Mouse (Mus musculus): ENCODE measurements around the gene Tmcc2. TPM values are rescaled to one million over a fixed set of nuclear protein-coding genes. Genes with fewer than 3 reads are reported as not detected.

The Tmcc2 gene
- total and polyA plus RNA-seq, 3 experiments, result 4.1 to 7.2 TPM; not detected in 1

GRCm38 (mm10) chr1:132306808-132307207 is 84.3 kb downstream of the Tmcc2 start:
- H3K27ac ChIP-seq (ENCODE audit: control insufficient read depth, low read depth, low read length), result no peak overlapping the region
- TF ChIP-seq USF2 (IDR thresholded peaks at IDR 0.05; ENCODE audit: borderline replicate concordance in 1 of 2, insufficient read depth in 1 of 2, low read depth in 1 of 2, low read length in 2 of 2), result no peak
- no peak for TF ChIP-seq BHLHE40 (IDR thresholded peaks at IDR 0.05; ENCODE audit: borderline replicate concordance, low read depth, low read length)
- TF ChIP-seq MAZ (IDR thresholded peaks at IDR 0.05; ENCODE audit: low read depth, low read length), result 0 out of 2 replicates have a peak, but pooled peaks have one; percentile 57
- peak; percentile 38 for TF ChIP-seq SIN3A (IDR thresholded peaks at IDR 0.05; ENCODE audit: low read length)
- no peak for TF ChIP-seq TAL1 (IDR thresholded peaks at IDR 0.05; ENCODE audit: low read length)
- TF ChIP-seq GABPA (IDR thresholded peaks at IDR 0.05; ENCODE audit: low read depth, low read length), result no peak
- no peak for TF ChIP-seq CHD2 (IDR thresholded peaks at IDR 0.05; ENCODE audit: low read length)
- no peak for TF ChIP-seq MYC (IDR thresholded peaks at IDR 0.05; ENCODE audit: low read depth, low read length)
- TF ChIP-seq UBTF (IDR thresholded peaks at IDR 0.05; ENCODE audit: borderline replicate concordance, insufficient read depth, low read depth, low read length), result no peak
- H3K9ac ChIP-seq (ENCODE audit: control insufficient read depth, low read depth, low read length, poor library complexity, severe bottlenecking), result no peak overlapping the region
- H3K4me1 ChIP-seq (ENCODE audit: control insufficient read depth in 1 of 2, insufficient read depth in 2 of 2, low read length in 2 of 2), result peaks cover 4 to 12% of the 10 kb centered on the region in 2 experiments
- no peaks in the 10 kb centered on the region for H3K79me2 ChIP-seq (ENCODE audit: control insufficient read depth, insufficient read depth, low read length, poor library complexity)
- no peak overlapping the region for H3K4me3 ChIP-seq (ENCODE audit: control insufficient read depth in 1 of 2, insufficient read depth in 1 of 2, low read depth in 2 of 2, low read length in 2 of 2)
- H3K27me3 ChIP-seq (ENCODE audit: control insufficient read depth in 1 of 2, insufficient read depth in 2 of 2, low read length in 2 of 2), result peaks cover 0 to 1% of the 10 kb centered on the region in 2 experiments; a peak in 2 of 4 replicates
- H3K9me3 ChIP-seq (replicated peaks; ENCODE audit: insufficient read depth, low read length), result no peaks in the 10 kb centered on the region
- peak; percentile 37 for DNase-seq (ENCODE audit: low read depth, low spot score)
- peaks cover 0 to 7% of the 10 kb centered on the region in 2 experiments; a peak in 2 of 4 replicates for H3K36me3 ChIP-seq (ENCODE audit: control insufficient read depth in 1 of 2, insufficient read depth in 2 of 2, low read length in 2 of 2)

Other genes with a start within 250 kb of the Tmcc2 start
- gene Lemd1, start 199.8 kb downstream of the Tmcc2 start, total RNA-seq (2012; rRNA removed), result not detected in 2 replicates
- not detected for gene Lemd1, start 199.8 kb downstream of the Tmcc2 start, polyA plus RNA-seq (2012; ENCODE audit: insufficient read depth in 1 of 2, insufficient read length in 2 of 2, low read depth in 1 of 2, low replicate concordance in 2 of 2, missing spikeins in 1 of 2)
- not detected in 2 replicates for gene AC124108.1, start 199.8 kb downstream of the Tmcc2 start, total RNA-seq (2012; rRNA removed)
- gene AC124108.1, start 199.8 kb downstream of the Tmcc2 start, polyA plus RNA-seq (2012; ENCODE audit: insufficient read depth in 1 of 2, insufficient read length in 2 of 2, low read depth in 1 of 2, low replicate concordance in 2 of 2, missing spikeins in 1 of 2), result not detected
- gene Gm10188, start 161.5 kb downstream of the Tmcc2 start, total RNA-seq (2012; rRNA removed), result not detected in 2 replicates
- gene Gm10188, start 161.5 kb downstream of the Tmcc2 start, polyA plus RNA-seq (2012; ENCODE audit: insufficient read depth in 1 of 2, insufficient read length in 2 of 2, low read depth in 1 of 2, low replicate concordance in 2 of 2, missing spikeins in 1 of 2), result not detected
- gene Klhdc8a, start 92.7 kb downstream of the Tmcc2 start, total RNA-seq (2012; rRNA removed), result not detected in 2 replicates
- gene Klhdc8a, start 92.7 kb downstream of the Tmcc2 start, polyA plus RNA-seq (2012; ENCODE audit: insufficient read depth in 1 of 2, insufficient read length in 2 of 2, low read depth in 1 of 2, low replicate concordance in 2 of 2, missing spikeins in 1 of 2), result not detected
- gene Nuak2, start 75.2 kb downstream of the Tmcc2 start, total RNA-seq (2012; rRNA removed), result 2.8 and 3.2 TPM in 2 replicates
- 1 to 10 TPM in 1 of 2 experiments, not detected in 1; 3.0 TPM for gene Nuak2, start 75.2 kb downstream of the Tmcc2 start, polyA plus RNA-seq (2012; ENCODE audit: insufficient read depth in 1 of 2, insufficient read length in 2 of 2, low read depth in 1 of 2, low replicate concordance in 2 of 2, missing spikeins in 1 of 2)
- gene Dstyk, start 26.3 kb upstream of the Tmcc2 start, total RNA-seq (2012; rRNA removed), result 2.4 and 2.8 TPM in 2 replicates
- gene Dstyk, start 26.3 kb upstream of the Tmcc2 start, polyA plus RNA-seq (2012; ENCODE audit: insufficient read depth in 1 of 2, insufficient read length in 2 of 2, low read depth in 1 of 2, low replicate concordance in 2 of 2, missing spikeins in 1 of 2), result 1 to 10 TPM in 1 of 2 experiments, not detected in 1; 4.5 TPM
- gene Rbbp5, start 86.1 kb upstream of the Tmcc2 start, total RNA-seq (2012; rRNA removed), result 33.2 and 33.3 TPM in 2 replicates
- gene Rbbp5, start 86.1 kb upstream of the Tmcc2 start, polyA plus RNA-seq (2012; ENCODE audit: insufficient read depth in 1 of 2, insufficient read length in 2 of 2, low read depth in 1 of 2, low replicate concordance in 2 of 2, missing spikeins in 1 of 2), result 10 to 100 TPM in 1 of 2 experiments, not detected in 1; 43.5 TPM
- 2.6 and 2.9 TPM in 2 replicates for gene Tmem81, start 114.9 kb upstream of the Tmcc2 start, total RNA-seq (2012; rRNA removed)
- gene Tmem81, start 114.9 kb upstream of the Tmcc2 start, polyA plus RNA-seq (2012; ENCODE audit: insufficient read depth in 1 of 2, insufficient read length in 2 of 2, low read depth in 1 of 2, low replicate concordance in 2 of 2, missing spikeins in 1 of 2), result 1 to 10 TPM in 1 of 2 experiments, not detected in 1; 5.4 TPM
- gene Cntn2, start 152.0 kb upstream of the Tmcc2 start, total RNA-seq (2012; rRNA removed), result not detected in 2 replicates
- gene Cntn2, start 152.0 kb upstream of the Tmcc2 start, polyA plus RNA-seq (2012; ENCODE audit: insufficient read depth in 1 of 2, insufficient read length in 2 of 2, low read depth in 1 of 2, low replicate concordance in 2 of 2, missing spikeins in 1 of 2), result not detected

Data from MEL (cell line).